In the genomic region with DNA sequence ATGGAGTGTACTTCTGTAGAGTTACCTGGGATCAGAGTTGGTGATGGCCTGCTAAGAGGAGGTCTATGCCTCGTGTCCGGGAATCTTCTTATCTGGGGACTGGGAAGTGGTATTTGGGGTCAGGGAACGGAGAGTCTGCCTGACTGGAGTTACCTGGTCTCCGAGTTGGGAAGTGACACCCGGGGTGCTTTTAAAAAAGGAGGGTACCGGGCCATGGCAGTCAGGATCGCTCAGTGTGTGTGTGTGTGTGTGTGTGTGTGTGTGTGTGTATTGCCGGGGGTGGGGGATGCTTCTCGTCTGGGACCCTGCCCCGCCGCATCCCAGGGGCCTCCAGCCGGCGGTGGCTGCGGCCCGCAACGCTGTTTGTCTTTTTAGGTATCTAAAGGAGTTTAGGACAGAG, we compare ENCODE assay signal across 8 mouse cellular contexts. TPM values are rescaled to one million over a fixed set of nuclear protein-coding genes. Genes with fewer than 3 reads are reported as not detected.
DNase-seq lines count a peak whose midpoint lies in the region; ATAC-seq lines count a peak whose summit lies in the region.

No protein-coding gene starts in this region.

- no peaks in the 10 kb centered on the region for H3K9me3 ChIP-seq in heart, embryonic 10.5 days
- H3K9me3 ChIP-seq in forebrain, embryonic 15.5 days: no peaks in the 10 kb centered on the region
- no peaks in the 10 kb centered on the region for H3K9me3 ChIP-seq in liver, embryonic 16.5 days (replicated peaks; ENCODE audit: control insufficient read depth, low read length)

- 1% methylated on average over 16 of the region's 16 CpGs for WGBS in heart, embryonic 10.5 days
- WGBS in forebrain, embryonic 15.5 days: 5% methylated on average over 16 of the region's 16 CpGs
- WGBS in liver, embryonic 16.5 days (ENCODE audit: insufficient replicate concordance): 7% methylated on average over 15 of the region's 16 CpGs

- H3K9ac ChIP-seq in forebrain, embryonic 15.5 days (replicated peaks): peak overlapping the region; percentile 92
- peak overlapping the region; percentile 78 for H3K9ac ChIP-seq in liver, embryonic 16.5 days (ENCODE audit: low read depth, low read length)

- H3K27me3 ChIP-seq in heart, embryonic 10.5 days (ENCODE audit: insufficient read depth, poor library complexity, severe bottlenecking): no peaks in the 10 kb centered on the region
- H3K27me3 ChIP-seq in forebrain, embryonic 15.5 days: no peaks in the 10 kb centered on the region
- H3K27me3 ChIP-seq in liver, embryonic 16.5 days (ENCODE audit: control insufficient read depth, insufficient read depth, low read depth, low read length): no peaks in the 10 kb centered on the region

- no peak for DNase-seq in heart, embryonic 10.5 days (ENCODE audit: low spot score)
- DNase-seq in heart, postnatal 36 days: no peak
- DNase-seq in CD4-positive helper T cell, adult 2 months (ENCODE audit: low read depth, low spot score): peak; percentile 34
- DNase-seq in frontal cortex, postnatal 25 days (ENCODE audit: low spot score in 2 of 2): no peak
- DNase-seq in cerebellum, postnatal 36 days: no peak
- no peak for DNase-seq in yolk sac, embryonic 10.5 days (ENCODE audit: low spot score)

- peak overlapping the region; percentile 89 for H3K4me2 ChIP-seq in forebrain, embryonic 15.5 days (replicated peaks)
- H3K4me2 ChIP-seq in liver, embryonic 16.5 days (ENCODE audit: low read depth, low read length): peak overlapping the region; percentile 83

- H3K36me3 ChIP-seq in heart, embryonic 10.5 days: peaks cover 26% of the 10 kb centered on the region
- H3K36me3 ChIP-seq in forebrain, embryonic 15.5 days: 0 out of 2 replicates have a peak, but pooled peaks cover 10% of the 10 kb centered on the region
- no peaks in the 10 kb centered on the region for H3K36me3 ChIP-seq in liver, embryonic 16.5 days (ENCODE audit: control insufficient read depth, insufficient read depth)

- intact Hi-C loops in heart, postnatal 36 days (cut with DNase I): loop anchor here (5.0 to 10.0 kb wide), 2 partner anchors 252 to 444 kb away; partner anchors contain the start of gene Mapk8ip3

- H3K4me3 ChIP-seq in heart, embryonic 10.5 days: peak overlapping the region; percentile 97
- H3K4me3 ChIP-seq in forebrain, embryonic 15.5 days: peak overlapping the region; percentile 98
- peak overlapping the region; percentile 83 for H3K4me3 ChIP-seq in liver, embryonic 16.5 days (ENCODE audit: low read depth, low read length)

- no peak for ATAC-seq in forebrain, embryonic 15.5 days (replicated peaks)
- ATAC-seq in liver, embryonic 16.5 days (ENCODE audit: low read depth): no peak

- peak overlapping the region; percentile 96 for H3K27ac ChIP-seq in heart, embryonic 10.5 days
- no peak overlapping the region for H3K27ac ChIP-seq in forebrain, embryonic 15.5 days (replicated peaks)
- H3K27ac ChIP-seq in liver, embryonic 16.5 days (ENCODE audit: low read length): peak overlapping the region; percentile 72

- H3K4me1 ChIP-seq in heart, embryonic 10.5 days: peaks cover 25% of the 10 kb centered on the region
- peaks cover 37% of the 10 kb centered on the region for H3K4me1 ChIP-seq in forebrain, embryonic 15.5 days
- H3K4me1 ChIP-seq in liver, embryonic 16.5 days (ENCODE audit: control insufficient read depth, low read depth, low read length): peaks cover 27% of the 10 kb centered on the region

RNA-seq across cellular contexts. Expression of gene Unkl, which starts 0.9 kb away (rescaled TPM):
- polyA plus RNA-seq in heart, embryonic 10.5 days (2016; fragmentation: Nextera tagmentation; extraction: Ambion mirVana): 6.5 and 7.4 TPM in 2 replicates
- total RNA-seq in heart, postnatal 36 days (2021): 10 to 100 TPM in 1 of 2 experiments, 1 to 10 TPM in 1; 8.7 to 10.2 TPM
- 10.6 and 14.2 TPM in 2 replicates for polyA plus RNA-seq in forebrain, embryonic 15.5 days (2015; fragmentation: Nextera tagmentation; extraction: Ambion mirVana)
- polyA plus RNA-seq in liver, embryonic 16.5 days (2015; fragmentation: Nextera tagmentation; extraction: Ambion mirVana): 6.8 and 7.9 TPM in 2 replicates

RNA-seq across cellular contexts. Expression of gene BC003965, which starts 4.7 kb away (rescaled TPM):
- 27.3 and 34.6 TPM in 2 replicates for polyA plus RNA-seq in heart, embryonic 10.5 days (2016; fragmentation: Nextera tagmentation; extraction: Ambion mirVana)
- 10 to 100 TPM; 20.8 to 22.5 TPM for total RNA-seq in heart, postnatal 36 days (2021)
- polyA plus RNA-seq in forebrain, embryonic 15.5 days (2015; fragmentation: Nextera tagmentation; extraction: Ambion mirVana): 35.7 and 37.8 TPM in 2 replicates
- polyA plus RNA-seq in liver, embryonic 16.5 days (2015; fragmentation: Nextera tagmentation; extraction: Ambion mirVana): 14.2 and 15.1 TPM in 2 replicates

RNA-seq across cellular contexts. Expression of gene Gm38655, which starts 13.8 kb away (rescaled TPM):
- 0.54 TPM in 1 of 2 replicates, not detected in the other for polyA plus RNA-seq in heart, embryonic 10.5 days (2016; fragmentation: Nextera tagmentation; extraction: Ambion mirVana)
- not detected for total RNA-seq in heart, postnatal 36 days (2021)
- polyA plus RNA-seq in forebrain, embryonic 15.5 days (2015; fragmentation: Nextera tagmentation; extraction: Ambion mirVana): not detected in 2 replicates
- not detected in 2 replicates for polyA plus RNA-seq in liver, embryonic 16.5 days (2015; fragmentation: Nextera tagmentation; extraction: Ambion mirVana)

RNA-seq across cellular contexts. Expression of gene Ccdc154, which starts 26.8 kb away (rescaled TPM):
- polyA plus RNA-seq in heart, embryonic 10.5 days (2016; fragmentation: Nextera tagmentation; extraction: Ambion mirVana): not detected in 2 replicates
- total RNA-seq in heart, postnatal 36 days (2021): not detected
- polyA plus RNA-seq in forebrain, embryonic 15.5 days (2015; fragmentation: Nextera tagmentation; extraction: Ambion mirVana): not detected in 2 replicates
- polyA plus RNA-seq in liver, embryonic 16.5 days (2015; fragmentation: Nextera tagmentation; extraction: Ambion mirVana): 0.04 TPM in 1 of 2 replicates, not detected in the other

RNA-seq across cellular contexts. Expression of gene Gnptg, which starts 50.8 kb away (rescaled TPM):
- polyA plus RNA-seq in heart, embryonic 10.5 days (2016; fragmentation: Nextera tagmentation; extraction: Ambion mirVana): 31.2 and 36.7 TPM in 2 replicates
- total RNA-seq in heart, postnatal 36 days (2021): 10 to 100 TPM; 13.9 TPM
- polyA plus RNA-seq in forebrain, embryonic 15.5 days (2015; fragmentation: Nextera tagmentation; extraction: Ambion mirVana): 85.5 and 85.7 TPM in 2 replicates
- polyA plus RNA-seq in liver, embryonic 16.5 days (2015; fragmentation: Nextera tagmentation; extraction: Ambion mirVana): 17.8 and 19.9 TPM in 2 replicates
